Mouse (Mus musculus) cortical plate, adult 2 months (tissue): ENCODE data around the gene Antxr1.

Source experiments
- CTCF ChIP-seq: fragments of 200-500 bp; IDR thresholded peaks from 2 replicates; pipeline ENCODE4 v1.5.1; 2011; ENCODE audit warnings: mild to moderate bottlenecking, control low read depth, low read length; ENCODE audit not compliant: insufficient read depth; ENCODE audit errors: extremely low read depth
- POLR2A ChIP-seq: fragments of 200-500 bp; IDR thresholded peaks from 2 replicates; pipeline ENCODE4 v1.6.1; 2011; ENCODE audit warnings: mild to moderate bottlenecking, low read length, control low read depth; ENCODE audit not compliant: insufficient read depth; ENCODE audit errors: extremely low read depth

DNA sequence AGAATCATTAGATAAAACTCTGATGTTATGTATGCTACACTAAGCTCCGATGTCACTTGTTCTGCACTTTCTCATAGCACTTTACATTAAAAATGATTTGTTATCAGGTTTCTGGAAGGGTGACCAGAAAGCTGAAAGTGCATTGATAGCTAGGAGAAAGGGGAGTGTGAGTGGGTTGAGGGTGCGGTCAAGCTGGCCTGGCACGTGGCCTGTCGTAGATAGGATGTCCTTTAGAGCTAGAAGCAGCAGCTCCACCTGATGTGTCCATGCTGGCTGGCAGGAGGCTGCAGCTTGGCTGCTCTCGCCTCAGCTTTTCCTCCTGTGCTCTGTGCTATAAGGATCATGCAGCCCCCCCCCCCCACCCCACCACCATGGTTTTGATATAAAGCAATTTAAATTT is 243.1 kb downstream of the Antxr1 start:
- no peak for TF ChIP-seq POLR2A
- no peak for TF ChIP-seq CTCF
